Mouse (Mus musculus): ENCODE measurements around the gene Hist1h2bc.
"Not testable (repeated sequence)": the region's sequence is repeated elsewhere in the genome, so short reads cannot be mapped to it uniquely, and the experiment has no call there.

- not testable (repeated sequence) for TF ChIP-seq CTCF (IDR thresholded peaks at IDR 0.05; ENCODE audit: control insufficient read depth, insufficient read depth, low read length)
- peak; percentile 93; the same call in 1 of the 2 replicates for TF ChIP-seq POLR2A (IDR thresholded peaks at IDR 0.05; ENCODE audit: borderline replicate concordance, control insufficient read depth, low read depth, low read length)
Measured at GRCm38 (mm10) chr13:23684295-23684945, 421 bp downstream of the Hist1h2bc start.

Data from bone marrow, adult 2 months (tissue).